Mouse (Mus musculus) adrenal gland, postnatal 25 days (tissue): ENCODE results near the gene Asah2. TPM values are rescaled to one million over a fixed set of nuclear protein-coding genes. Genes with fewer than 3 reads are reported as not detected.
"Not testable (repeated sequence)": the region's sequence is repeated elsewhere in the genome, so short reads cannot be mapped to it uniquely, and the experiment has no call there.

Experiments
- DNase-seq: peaks from one replicate; pipeline ENCODE4 v3.0.0; 2021; ENCODE audit warnings: mixed read lengths
- long read RNA-seq: library from polyadenylated mRNA; stranded (forward); transcript quantifications from one replicate; pipeline ENCODE4 v2.0.0, GENCODE M21; 2021
- total RNA-seq: library from RNA; stranded (reverse); gene quantifications from 2 replicates; pipeline ENCODE4 v1.2.3, GENCODE M21; 2021

The Asah2 gene
- 16.8 and 27.4 TPM in 2 replicates for total RNA-seq
- long read RNA-seq, partial matches to known transcripts = 0 of 2 reads
- long read RNA-seq, other reads (novel, unspliced or antisense) = 2 of 2 reads

DNA sequence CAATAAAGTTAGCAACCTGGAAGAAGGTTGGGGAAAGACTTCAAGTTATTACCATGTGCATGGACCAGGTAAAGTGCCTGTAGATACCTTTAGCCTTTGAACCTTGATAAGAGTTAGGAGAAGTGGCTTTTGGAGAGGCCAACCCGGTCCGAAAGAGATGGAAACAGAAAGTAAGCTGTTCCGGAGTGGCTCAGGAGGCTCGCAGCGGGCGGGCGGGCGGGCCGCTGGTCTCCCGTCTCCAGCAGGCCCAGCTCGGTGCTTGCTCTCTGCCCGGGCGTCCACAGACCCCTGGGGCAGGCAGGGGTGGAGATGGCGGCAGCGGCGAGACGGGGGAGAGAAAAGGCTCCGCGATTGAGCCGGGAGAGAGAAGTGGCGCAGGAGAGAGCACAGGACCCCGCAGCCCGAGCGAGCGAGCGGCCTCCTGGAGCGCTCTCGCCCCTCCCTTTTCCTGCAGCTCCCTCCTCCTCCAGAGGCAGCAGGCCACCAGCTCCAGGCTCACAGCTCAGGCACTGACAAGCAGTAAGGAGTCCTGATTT is at the start of gene Asah2:
TSS of gene Asah2 (minus strand) at position 441 of the 536 bp plus-strand sequence.
- peak; percentile 74 for DNase-seq

DNA sequence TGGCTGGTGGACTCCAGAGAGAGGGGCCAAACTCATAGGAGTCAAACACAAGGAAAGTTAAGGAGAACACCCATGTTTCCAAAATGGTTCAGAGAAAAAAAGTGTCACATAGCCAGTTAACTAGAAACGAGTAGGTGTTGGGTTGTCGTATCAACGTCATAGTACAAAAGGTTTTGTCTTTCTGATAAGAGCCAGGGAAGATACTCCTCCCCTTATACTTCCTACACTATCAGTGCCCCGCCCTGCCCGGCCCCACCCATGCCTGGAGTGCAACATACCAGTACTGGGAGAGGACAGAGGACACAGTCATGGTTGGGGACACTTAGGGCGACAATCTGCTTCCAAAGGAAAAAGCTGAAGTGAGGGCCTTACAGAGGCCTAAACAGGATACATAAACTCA is 49.0 kb upstream of the Asah2 start:
- no peak for DNase-seq

- DNase-seq = no peak
These were observed 44.5 kb upstream of the Asah2 start for GRCm38 (mm10) chr19:32152529-32152928.

GRCm38 (mm10) chr19:32148710-32149109 is 40.7 kb upstream of the Asah2 start:
- no peak for DNase-seq

DNA sequence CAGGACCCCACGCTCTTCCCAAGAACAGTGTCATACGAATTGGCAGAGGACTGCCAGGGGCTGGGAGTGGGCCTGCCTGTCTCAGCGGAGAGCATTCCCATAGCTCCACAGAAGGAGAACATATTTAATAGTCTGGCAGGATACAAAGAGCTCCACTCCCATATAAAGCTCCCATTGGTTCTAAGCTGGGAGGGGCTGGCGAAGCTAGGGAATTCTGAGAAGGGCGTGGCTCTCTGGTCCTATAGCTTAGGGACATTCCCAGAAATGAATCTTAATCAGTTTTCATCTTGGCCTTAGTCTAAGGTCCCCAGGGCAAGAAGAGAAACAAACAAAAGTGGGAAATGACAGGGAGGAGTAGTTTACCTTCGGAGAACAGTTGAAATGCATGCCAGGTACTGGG is 34.4 kb upstream of the Asah2 start:
- DNase-seq = no peak

GRCm38 (mm10) chr19:32138361-32139088 is 30.5 kb upstream of the Asah2 start:
- DNase-seq = no peak

DNA sequence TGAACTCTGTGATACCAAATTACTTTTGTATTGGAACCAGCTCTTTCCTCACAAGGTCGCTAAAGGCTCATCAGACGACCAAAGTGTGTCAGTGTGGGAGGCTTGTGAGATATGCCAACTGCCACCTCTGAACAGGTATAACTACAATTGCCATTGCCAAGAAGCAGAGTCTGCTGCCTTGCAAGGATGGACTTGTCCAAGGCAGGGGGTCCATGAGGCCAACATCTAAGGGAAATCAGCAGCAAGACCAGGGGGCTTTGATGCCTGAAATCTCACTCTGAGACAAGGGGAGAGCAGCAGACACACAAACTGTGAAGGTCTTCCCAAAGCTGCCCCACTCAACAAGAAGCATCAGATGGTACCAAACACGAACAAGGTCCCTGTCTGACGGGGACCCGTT is 29.9 kb upstream of the Asah2 start:
- no peak for DNase-seq

GRCm38 (mm10) chr19:32136888-32137625 is 29.0 kb upstream of the Asah2 start:
- no peak for DNase-seq

DNA sequence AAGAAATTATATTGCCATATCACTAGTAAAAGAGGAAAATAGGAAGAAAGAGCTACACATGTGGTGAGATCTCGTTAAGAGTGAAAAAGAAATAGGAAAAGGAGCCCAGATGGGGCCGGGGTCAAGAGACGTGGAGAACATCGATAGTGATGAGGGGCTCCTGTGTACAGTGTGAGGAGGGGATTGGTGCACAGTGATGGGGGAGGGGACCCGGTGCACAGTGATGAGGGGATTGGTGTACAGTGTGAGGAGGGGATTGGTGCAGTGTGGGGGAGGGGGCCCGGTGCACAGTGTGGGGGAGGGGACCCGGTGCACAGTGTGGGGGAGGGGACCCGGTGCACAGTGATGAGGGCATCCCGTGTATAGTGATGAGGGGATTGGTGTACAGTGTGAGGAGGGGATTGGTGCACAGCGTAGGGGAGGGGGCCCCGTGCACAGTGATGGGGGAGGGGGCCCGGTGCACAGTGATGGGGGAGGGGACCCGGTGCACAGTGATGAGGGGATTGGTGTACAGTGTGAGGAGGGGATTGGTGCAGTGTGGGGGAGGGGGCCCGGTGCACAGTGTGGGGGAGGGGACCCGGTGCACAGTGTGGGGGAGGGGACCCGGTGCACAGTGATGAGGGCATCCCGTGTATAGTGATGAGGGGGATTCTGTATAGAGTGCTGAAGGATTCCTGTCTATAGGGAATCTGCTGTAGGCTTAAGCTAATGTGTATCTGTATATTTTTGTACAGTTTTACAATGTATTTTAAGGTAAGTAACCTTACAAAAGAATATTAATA is 23.9 kb upstream of the Asah2 start:
- DNase-seq = not testable (repeated sequence)

GRCm38 (mm10) chr19:32129281-32129680 is 21.3 kb upstream of the Asah2 start:
- no peak for DNase-seq

GRCm38 (mm10) chr19:32127180-32127850 is 19.3 kb upstream of the Asah2 start:
- DNase-seq = no peak

DNA sequence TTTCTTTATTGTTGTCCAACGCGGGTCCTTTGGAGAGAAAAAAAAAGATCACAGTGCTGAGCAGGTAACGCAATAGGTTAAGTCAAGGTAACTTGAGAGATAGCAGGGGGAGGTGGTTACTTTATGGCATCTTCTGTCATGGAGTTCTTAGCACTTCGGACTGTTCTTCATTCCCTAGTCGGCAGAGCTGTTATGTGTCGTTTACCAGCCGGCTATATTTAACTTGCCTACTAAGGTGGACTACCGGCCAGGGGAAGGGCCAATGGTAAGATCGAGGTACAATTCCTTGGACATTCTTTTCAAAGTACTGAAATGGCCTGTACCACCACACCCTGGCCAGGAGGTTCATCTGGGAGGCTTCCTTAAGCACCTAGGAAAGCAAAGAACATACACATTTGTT is 16.1 kb upstream of the Asah2 start:
- DNase-seq = no peak

DNA sequence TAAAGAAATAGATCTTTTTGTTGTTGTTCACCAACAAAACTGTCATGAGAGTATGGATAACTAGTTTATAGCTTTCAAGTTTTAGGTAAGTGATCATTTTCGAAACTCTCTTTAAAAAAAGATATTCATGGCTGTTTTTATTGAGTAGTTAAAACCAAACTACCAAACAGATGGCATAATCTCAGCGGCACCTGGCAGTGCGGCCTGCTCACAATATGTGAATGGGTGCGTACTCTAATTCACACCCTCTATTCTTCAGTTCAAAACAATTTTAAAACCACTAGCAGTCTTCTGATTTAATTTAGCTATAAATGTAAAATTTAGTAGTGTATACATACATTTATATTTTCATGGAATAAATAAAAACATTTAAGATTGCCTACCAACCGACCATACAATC is 15.2 kb upstream of the Asah2 start:
- no peak for DNase-seq

GRCm38 (mm10) chr19:32120798-32121197 is 12.8 kb upstream of the Asah2 start:
- DNase-seq = no peak

- no peak for DNase-seq
These were observed 11.7 kb upstream of the Asah2 start for GRCm38 (mm10) chr19:32119666-32120065.

DNA sequence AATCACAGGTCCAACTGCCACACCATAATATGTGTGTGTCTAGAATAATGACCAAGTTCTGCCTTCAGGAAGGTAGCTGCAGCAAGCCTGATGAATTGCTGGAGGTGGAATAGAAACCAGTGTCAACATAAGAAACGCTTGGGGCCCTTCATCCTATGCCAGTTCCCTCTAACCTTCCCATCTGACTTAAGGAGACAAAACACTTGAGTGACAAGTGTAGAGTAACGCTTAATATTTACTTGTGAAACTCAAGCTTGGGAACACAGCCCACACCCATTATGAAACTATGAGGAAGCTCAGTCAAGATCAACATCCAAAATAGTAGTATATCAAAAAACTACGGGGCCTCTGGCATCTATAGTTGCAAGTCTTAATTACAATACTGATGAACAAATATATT is 10.5 kb upstream of the Asah2 start:
- DNase-seq = no peak

- no peak for DNase-seq
These were observed 9.5 kb upstream of the Asah2 start for GRCm38 (mm10) chr19:32117484-32118018.

- no peak for DNase-seq
These were observed 4.1 kb upstream of the Asah2 start for GRCm38 (mm10) chr19:32111866-32112790.

GRCm38 (mm10) chr19:32106750-32107149 is 1.3 kb downstream of the Asah2 start:
- DNase-seq = no peak

DNA sequence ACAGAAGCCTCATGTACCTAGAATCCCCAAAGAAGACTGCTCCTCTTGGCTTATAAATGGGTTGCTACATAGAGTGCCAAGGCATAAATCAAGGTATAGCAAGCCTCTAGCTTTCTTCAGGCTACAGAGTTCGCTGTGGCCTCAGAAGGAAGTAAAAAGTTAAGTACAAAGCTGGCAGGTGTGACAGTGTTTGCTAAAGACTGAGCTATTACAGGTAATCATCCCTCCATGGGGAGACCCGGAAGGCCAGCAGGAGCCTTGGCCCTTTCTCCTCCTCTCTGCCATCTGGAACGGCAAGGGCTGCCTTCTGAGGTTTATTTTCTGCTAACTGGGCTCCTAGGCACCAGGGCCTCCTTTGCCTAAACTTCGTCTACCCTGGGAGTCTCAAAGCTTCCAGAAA is 3.8 kb downstream of the Asah2 start:
- DNase-seq = no peak

- no peak for DNase-seq
These were observed 5.1 kb downstream of the Asah2 start for GRCm38 (mm10) chr19:32102976-32103300.
